Mouse (Mus musculus) bone marrow macrophage, adult 2 months (primary cell): ENCODE results near the gene Prkcsh.

ENCODE experiments used
- CTCF ChIP-seq: IDR thresholded peaks from 2 replicates; pipeline ENCODE4 v1.5.1; 2012; ENCODE audit warnings: low read depth, mild to moderate bottlenecking, low read length, moderate library complexity
- POLR2A ChIP-seq: IDR thresholded peaks from 2 replicates; pipeline ENCODE4 v1.6.1; 2012; ENCODE audit warnings: mild to moderate bottlenecking, low read depth, low read length, borderline replicate concordance

- TF ChIP-seq POLR2A (no peak), CTCF (no peak)
Observed at GRCm38 (mm10) chr9:22054411-22055076, 51.9 kb downstream of the Prkcsh start.
